In genomic region chr2:32156645-32157044, GRCm38 (mm10) we compare ENCODE assay signal across 10 mouse cellular contexts. TPM values are rescaled to one million over a fixed set of nuclear protein-coding genes. Genes with fewer than 3 reads are reported as not detected.
DNase-seq lines count a peak whose midpoint lies in the region; ATAC-seq lines count a peak whose summit lies in the region.
"Had no signal": no experiment of that assay in that cellular context is flagged by ENCODE, and none has a peak within 500 bp of the region (broad histone marks: within the 10 kb centered on the region; RNA-seq: fewer than 3 reads in every experiment).

No protein-coding gene starts in this region.

- peaks cover 85% of the 10 kb centered on the region for H3K4me1 ChIP-seq in heart, embryonic 11.5 days (ENCODE audit: control insufficient read depth, insufficient read depth, low read length)
- peaks cover 87% of the 10 kb centered on the region for H3K4me1 ChIP-seq in heart, embryonic 10.5 days
- H3K4me1 ChIP-seq in megakaryocyte, embryonic 14.5 days = peaks cover 96% of the 10 kb centered on the region
- peaks cover 86% of the 10 kb centered on the region for H3K4me1 ChIP-seq in limb, embryonic 13.5 days

- no peak overlapping the region for H3K4me2 ChIP-seq in heart, embryonic 11.5 days
- peak overlapping the region; percentile 30 for H3K4me2 ChIP-seq in limb, embryonic 13.5 days (replicated peaks)

- H3K36me3 ChIP-seq in heart, embryonic 11.5 days (ENCODE audit: control insufficient read depth, insufficient read depth, low read length) = peaks cover 7% of the 10 kb centered on the region; the same call in 1 of the 2 replicates
- H3K36me3 ChIP-seq in heart, embryonic 10.5 days = peaks cover 15% of the 10 kb centered on the region
- peaks cover 49% of the 10 kb centered on the region for H3K36me3 ChIP-seq in megakaryocyte, embryonic 14.5 days (replicated peaks; ENCODE audit: low read length)
- peaks cover 11% of the 10 kb centered on the region for H3K36me3 ChIP-seq in limb, embryonic 13.5 days

- ATAC-seq in heart, embryonic 11.5 days (replicated peaks; ENCODE audit: insufficient number of reproducible peaks, low FRiP score, low TSS enrichment) = no peak
- ATAC-seq in megakaryocyte, adult 5-6 weeks (ENCODE audit: poor library complexity, severe bottlenecking) = no peak
- no peak for ATAC-seq in limb, embryonic 13.5 days (ENCODE audit: low FRiP score, low read depth)

- H3K27me3 ChIP-seq in heart, embryonic 11.5 days (ENCODE audit: control insufficient read depth, insufficient read depth, low read length) = no peaks in the 10 kb centered on the region
- H3K27me3 ChIP-seq in heart, embryonic 10.5 days (ENCODE audit: insufficient read depth, poor library complexity, severe bottlenecking) = no peaks in the 10 kb centered on the region
- no peaks in the 10 kb centered on the region for H3K27me3 ChIP-seq in megakaryocyte, embryonic 14.5 days (replicated peaks)
- no peaks in the 10 kb centered on the region for H3K27me3 ChIP-seq in limb, embryonic 13.5 days
- H3K27me3 ChIP-seq: heart, embryonic 12.5 days had no signal

- no peak overlapping the region for H3K27ac ChIP-seq in heart, embryonic 11.5 days (ENCODE audit: low read depth, low read length)
- H3K27ac ChIP-seq in heart, embryonic 10.5 days = no peak overlapping the region
- peak overlapping the region; percentile 69 for H3K27ac ChIP-seq in limb, embryonic 13.5 days

- H3K4me3 ChIP-seq in heart, embryonic 11.5 days (ENCODE audit: low read depth, low read length) = no peak overlapping the region
- no peak overlapping the region for H3K4me3 ChIP-seq in heart, embryonic 10.5 days
- H3K4me3 ChIP-seq in megakaryocyte, embryonic 14.5 days (replicated peaks) = peak overlapping the region; percentile 76
- H3K4me3 ChIP-seq in limb, embryonic 13.5 days = no peak overlapping the region
- H3K4me3 ChIP-seq: erythroblast, embryonic 14.5 days; heart, embryonic 12.5 days had no signal

- H3K9me3 ChIP-seq in heart, embryonic 11.5 days (replicated peaks; ENCODE audit: control insufficient read depth, low read length) = no peaks in the 10 kb centered on the region
- H3K9me3 ChIP-seq in heart, embryonic 10.5 days = no peaks in the 10 kb centered on the region
- H3K9me3 ChIP-seq in megakaryocyte, embryonic 14.5 days = no peaks in the 10 kb centered on the region
- no peaks in the 10 kb centered on the region for H3K9me3 ChIP-seq in limb, embryonic 13.5 days
- H3K9me3 ChIP-seq: heart, embryonic 12.5 days had no signal

- peak overlapping the region; percentile 24; the same call in 1 of the 2 replicates for H3K9ac ChIP-seq in heart, embryonic 11.5 days (ENCODE audit: low read depth, low read length)
- H3K9ac ChIP-seq in limb, embryonic 13.5 days = peak overlapping the region; percentile 43

- no peak for DNase-seq in heart, embryonic 10.5 days (ENCODE audit: low spot score)
- DNase-seq in yolk sac, embryonic 10.5 days (ENCODE audit: low spot score) = peak; percentile 55
- DNase-seq in cerebellum, postnatal 10 days = no peak
- DNase-seq in urinary bladder, postnatal 10 days (ENCODE audit: low spot score) = no peak

- WGBS in heart, embryonic 11.5 days (ENCODE audit: insufficient replicate concordance) = 64% methylated on average over 10 of the region's 10 CpGs
- WGBS in heart, embryonic 10.5 days = 60% methylated on average over 10 of the region's 10 CpGs
- WGBS in limb, embryonic 13.5 days = 53% methylated on average over 10 of the region's 10 CpGs

RNA-seq across cellular contexts. Expression of gene Prrc2b, which starts 5.8 kb away (rescaled TPM):
- polyA plus RNA-seq in heart, embryonic 11.5 days (2014; fragmentation: Nextera tagmentation; extraction: Ambion mirVana) = 39.3 and 40.6 TPM in 2 replicates
- polyA plus RNA-seq in heart, embryonic 10.5 days (2016; fragmentation: Nextera tagmentation; extraction: Ambion mirVana) = 44.1 and 54.6 TPM in 2 replicates
- polyA plus RNA-seq in megakaryocyte, embryonic 14.5 days (2012; ENCODE audit: insufficient read depth, low replicate concordance) = 20.7 and 115 TPM in 2 replicates
- total RNA-seq in megakaryocyte, adult 5-6 weeks (2015) = 26.9 and 27.2 TPM in 2 replicates
- 11.5 and 13.9 TPM in 2 replicates for total RNA-seq in megakaryocyte, adult 5-6 weeks (2017)
- 49.0 and 52.7 TPM in 2 replicates for polyA plus RNA-seq in limb, embryonic 13.5 days (2015; fragmentation: Nextera tagmentation; extraction: Ambion mirVana)
